Mouse (Mus musculus) ES-E14 (cell line): ENCODE measurements around the gene Tshz2.

Experiments used
- HCFC1 ChIP-seq: IDR thresholded peaks from 2 replicates; pipeline ENCODE4 v1.6.1; 2012; ENCODE audit warnings: low read length, inconsistent platforms, borderline replicate concordance; ENCODE audit not compliant: insufficient read depth
- MAFK ChIP-seq: IDR thresholded peaks from 2 replicates; pipeline ENCODE4 v1.6.1; 2014; ENCODE audit warnings: mild to moderate bottlenecking, low read depth, low read length, inconsistent platforms; ENCODE audit not compliant: insufficient read depth
- ZNF384 ChIP-seq: IDR thresholded peaks from 2 replicates; pipeline ENCODE4 v1.6.1; 2012; ENCODE audit warnings: low read depth, low read length, inconsistent platforms

DNA sequence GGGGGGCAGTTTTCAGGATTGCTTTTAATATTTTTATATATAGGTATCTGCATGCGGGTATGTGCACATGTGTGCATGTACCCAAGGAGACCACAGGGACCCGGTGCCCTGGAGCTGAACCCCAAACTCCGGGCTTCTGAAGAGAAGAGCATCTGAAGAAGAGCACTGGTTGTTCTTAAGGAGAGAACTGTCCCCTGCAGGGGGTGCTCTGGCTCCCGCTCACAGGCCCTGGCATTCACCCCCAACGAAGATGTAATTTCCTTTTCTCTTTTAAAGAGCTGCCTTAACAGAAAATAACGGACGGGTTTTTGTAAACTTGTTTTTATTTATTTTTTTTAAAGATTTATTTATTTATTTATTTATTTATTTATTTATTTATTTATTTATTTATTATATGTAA, 469.1 kb downstream of the Tshz2 start:
- no peak for TF ChIP-seq ZNF384
- no peak for TF ChIP-seq MAFK
- TF ChIP-seq HCFC1 = no peak
